Mouse (Mus musculus) forelimb bud, embryonic 11.5 days (tissue): Measurements from ENCODE around the gene Nop58.
A peak's percentile ranks its signal among the peaks of the same experiment; 100 is the strongest.
"Not testable (repeated sequence)": the region's sequence is repeated elsewhere in the genome, so short reads cannot be mapped to it uniquely, and the experiment has no call there.

ENCODE experiments used
- DNase-seq: peaks from one replicate; pipeline ENCODE4 v3.0.0-alpha.2; 2012; ENCODE audit warnings: low read depth, low spot score

Gene Nop58

DNA sequence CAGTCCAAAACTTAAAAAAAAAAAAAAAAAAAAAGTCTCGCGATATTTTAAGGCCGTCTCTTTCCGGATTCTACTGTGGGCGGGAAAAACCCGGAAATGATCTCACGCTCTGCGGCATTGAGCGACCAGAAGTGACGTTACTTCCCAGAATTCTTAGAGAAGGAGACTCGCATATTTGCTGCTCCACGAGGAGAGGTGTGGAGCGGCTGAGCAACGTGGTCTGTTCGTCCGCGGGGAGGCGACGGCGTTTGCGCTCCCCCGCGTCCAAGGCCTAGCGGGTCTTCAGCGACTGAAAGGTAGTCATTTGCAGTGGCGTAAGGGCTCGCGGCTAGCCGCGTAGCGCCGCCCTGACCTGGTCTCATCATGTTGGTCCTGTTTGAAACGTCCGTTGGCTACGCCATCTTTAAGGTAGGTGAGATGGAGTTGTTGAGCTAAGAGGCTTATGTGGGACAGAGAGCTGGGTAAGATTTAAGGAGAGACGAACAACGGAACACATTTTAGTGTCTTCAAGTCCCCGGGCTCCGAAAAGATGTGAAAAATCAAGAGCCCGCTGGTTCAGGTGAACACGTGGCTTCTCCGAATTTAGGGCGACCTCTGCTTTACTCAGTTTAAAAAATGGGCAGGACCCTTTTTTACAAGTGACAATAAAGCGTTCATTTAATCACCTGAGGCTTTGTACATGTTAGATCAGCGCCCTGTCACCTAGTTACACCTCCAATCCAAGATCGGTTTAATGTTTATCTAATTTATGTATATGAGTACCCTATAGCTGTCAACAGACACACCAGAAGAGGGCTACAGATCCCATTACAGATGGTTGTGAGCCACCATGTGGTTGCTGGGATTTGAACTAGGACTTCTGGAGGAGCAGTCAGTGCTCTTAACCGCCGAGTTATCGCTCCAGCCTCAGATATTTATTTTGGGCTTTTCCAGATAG is at the start of gene Nop58:
Gene Nop58 (plus strand): TSS at position 153 of the 937 bp plus-strand sequence.
- peak; percentile 97 for DNase-seq

DNA sequence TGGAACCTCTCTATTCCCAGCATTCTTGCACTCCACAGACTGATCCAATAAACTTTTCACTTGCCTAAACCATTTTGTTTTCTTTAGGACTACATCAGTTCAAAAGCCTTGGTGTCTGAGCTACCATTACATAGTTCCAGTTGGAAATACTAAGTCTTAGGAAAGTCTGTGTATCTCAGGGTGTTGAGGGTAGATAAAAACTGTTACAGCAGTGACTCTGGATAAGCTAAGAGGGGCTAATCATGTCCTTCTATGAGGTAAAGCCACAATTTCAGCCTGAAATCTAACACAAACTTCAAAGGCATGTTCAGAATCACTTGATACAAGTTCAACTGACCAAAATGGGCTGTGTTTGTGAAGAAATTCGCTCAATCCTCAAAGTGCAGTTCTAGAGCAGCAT is 48.4 kb upstream of the Nop58 start:
- no peak for DNase-seq

DNA sequence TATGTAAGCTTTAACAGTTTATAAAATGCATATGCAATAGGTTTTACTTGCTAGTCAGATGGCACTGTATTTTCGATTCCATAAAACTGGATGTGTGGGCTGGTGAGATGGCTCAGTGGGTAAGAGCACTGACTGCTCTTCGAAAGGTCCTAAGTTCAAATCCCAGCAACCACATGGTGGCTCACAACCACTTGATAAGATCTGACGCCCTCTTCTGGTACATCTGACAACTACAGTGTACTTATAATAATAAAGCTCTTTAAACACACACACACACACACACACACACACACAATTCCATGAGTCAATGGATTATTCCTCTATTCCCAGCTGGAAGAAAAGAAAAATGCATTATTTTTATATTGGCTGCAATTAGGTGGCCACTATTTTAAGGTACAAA is 46.4 kb upstream of the Nop58 start:
- no peak for DNase-seq

DNA sequence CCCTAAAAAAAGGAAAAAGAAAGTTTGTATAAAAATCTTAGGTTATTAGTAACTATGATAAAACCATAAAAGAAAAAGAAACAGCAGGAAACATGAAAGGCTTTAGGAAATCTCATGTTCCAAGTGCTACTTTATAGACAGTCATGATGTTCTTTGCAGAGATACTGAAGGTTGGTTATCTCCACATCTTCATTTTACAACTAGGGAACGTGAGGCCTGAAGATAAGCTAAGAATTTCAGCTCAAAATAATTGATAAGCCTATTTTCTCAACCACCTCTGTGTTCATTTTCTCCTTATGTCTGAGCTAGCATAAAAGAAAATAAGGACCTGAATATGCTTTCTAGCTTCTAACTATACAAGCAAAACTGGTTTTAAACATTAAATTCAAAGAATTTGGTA is 42.3 kb upstream of the Nop58 start:
- DNase-seq, result no peak

DNA sequence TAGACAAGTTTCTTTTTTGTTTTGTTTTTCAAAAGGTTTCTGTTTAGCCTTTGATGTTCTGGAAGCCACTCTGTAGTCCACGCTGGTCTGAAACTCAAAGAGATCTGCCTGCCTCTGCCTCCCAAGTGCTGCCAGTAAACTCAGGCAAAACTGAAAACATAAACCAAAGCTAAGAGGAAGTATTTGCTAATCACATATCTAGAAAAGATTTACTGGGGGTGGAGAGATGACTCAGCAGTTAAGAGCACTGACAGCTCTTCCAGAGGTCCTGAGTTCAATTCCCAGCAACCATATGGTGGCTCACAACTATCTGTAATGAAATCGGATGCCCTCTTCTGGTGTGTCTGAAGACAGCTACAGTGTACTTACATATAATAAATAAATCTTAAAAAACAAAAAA is 38.3 kb upstream of the Nop58 start:
- DNase-seq, result not testable (repeated sequence)

DNA sequence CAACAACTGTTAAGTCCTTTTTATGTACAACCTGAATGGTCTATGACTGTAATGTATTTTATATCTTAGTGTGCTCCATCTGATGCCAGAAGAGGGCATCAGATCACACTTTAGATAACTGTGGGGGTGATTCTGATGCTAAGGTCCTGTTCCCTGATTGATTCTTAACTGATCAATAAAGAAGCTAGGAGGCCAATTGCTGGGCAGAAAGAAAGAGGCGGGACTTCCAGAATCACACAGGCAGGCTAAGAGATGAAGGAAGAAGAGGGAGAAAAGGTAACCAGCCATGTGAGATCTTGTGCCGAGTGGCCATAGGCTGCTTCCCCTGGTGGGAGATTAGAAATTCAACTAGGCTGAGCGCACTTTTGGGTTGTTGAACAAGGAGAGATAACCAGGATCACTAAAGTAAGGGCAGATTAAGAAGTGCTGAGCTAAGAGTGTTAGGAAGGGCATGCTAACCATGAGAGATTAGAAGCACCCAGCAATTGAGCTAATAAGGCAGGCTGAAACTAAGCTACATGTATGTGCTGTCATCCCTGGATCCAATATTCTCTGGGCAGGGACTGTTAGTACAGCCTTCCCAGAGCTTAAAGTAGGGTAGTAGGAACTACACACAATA is 33.5 kb upstream of the Nop58 start:
- no peak for DNase-seq

DNA sequence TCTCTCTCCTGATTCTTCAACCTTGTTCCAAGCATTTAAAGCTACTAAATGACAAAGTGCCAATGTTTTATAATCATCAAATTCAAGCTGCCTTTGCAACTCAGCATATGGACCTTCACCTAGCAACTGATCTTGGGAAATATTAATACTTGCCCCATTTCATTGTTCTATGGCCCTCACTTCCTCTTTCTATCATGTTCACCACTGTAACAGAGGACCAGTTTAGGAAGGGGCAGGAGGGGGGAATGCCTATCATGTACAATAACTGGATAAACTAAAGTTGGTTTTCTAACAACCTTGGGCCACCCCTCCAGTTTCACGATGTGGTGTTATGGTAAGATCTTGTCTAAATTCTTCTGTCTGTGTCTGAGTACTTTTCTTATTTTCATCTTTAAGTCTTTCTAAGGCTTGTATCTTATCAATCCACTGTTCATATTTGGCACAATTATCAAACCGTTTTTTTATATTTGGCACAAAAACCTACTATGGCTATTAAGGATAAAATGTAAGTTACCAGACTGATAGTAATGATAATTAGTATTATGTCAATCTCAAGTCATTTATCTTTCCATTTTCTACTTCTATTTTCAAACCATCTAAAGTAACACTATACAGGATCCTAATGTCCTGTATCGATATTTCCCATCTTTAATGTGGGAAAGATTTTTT is 31.4 kb upstream of the Nop58 start:
- DNase-seq, result no peak

DNA sequence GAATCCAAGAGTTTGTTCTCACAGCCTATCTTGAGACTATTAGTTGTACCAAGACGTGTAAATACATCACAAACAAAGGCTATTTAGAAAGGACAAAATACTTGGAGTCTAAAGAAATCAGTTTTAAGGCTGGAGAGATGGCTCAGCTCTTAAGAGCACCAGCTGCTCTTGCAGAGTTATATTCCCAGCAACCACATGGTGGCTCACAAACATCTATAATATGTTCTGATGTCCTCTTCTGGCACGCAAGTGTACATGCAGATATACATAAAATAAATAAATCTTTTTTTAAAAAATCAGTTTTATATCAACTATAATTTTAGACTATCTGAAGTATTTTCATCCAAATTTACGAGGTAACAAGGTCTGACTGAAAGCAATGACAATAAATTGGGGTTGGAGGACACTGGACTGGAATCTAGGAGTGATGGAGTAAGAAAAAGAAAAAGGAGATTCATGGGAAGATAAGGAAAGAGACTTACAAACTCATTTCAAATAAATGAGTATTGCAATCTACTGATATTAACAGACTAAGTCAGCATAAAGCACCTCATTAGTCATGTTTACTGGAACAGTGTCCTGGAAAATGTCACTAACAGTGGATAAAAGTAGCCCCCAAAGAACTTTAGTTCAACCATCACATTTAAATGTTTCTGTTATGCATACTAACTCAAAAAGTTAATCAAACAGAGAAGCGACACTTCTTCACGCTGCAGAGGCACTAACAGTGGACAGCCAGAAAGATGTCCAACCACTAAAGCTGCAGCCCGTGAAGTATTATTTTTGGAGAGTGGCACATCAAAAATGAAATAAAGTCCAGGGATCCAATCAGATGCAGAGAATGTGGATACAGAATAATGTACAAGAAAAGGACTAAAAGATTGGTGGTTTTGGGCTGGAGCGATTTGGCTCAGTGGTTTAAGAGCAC is 28.3 kb upstream of the Nop58 start:
- no peak for DNase-seq

DNA sequence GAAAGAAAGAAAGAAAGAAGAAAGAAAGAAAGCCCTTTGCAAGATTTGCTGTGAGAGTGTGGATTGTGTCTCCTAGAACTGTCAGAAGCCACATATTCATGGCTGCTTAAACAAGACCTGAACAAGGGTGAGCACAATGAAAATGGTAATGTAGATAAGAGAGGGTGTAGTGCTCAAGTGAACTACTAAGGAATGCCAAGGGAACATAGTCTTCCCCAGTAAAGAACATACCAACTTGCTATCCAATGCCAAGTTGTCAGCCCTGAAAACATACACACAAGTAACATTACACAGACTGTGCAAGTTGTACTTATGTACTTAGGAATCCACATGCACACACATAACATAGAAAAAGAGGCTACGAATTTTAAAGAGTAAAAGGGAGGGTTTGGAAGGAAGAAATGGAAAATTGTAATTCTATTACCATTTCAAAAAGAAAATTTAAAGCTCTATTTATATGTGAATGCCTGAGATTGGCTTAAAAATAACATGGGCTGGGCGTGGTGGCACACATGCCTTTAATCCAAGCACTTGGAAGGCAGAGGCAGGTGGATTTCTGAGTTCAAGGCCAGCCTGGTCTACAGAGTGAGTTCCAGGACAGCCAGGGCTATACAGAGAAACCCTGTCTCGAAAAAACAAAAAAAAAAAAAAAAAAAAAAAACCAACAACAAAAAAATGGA is 21.2 kb upstream of the Nop58 start:
- DNase-seq, result no peak

DNA sequence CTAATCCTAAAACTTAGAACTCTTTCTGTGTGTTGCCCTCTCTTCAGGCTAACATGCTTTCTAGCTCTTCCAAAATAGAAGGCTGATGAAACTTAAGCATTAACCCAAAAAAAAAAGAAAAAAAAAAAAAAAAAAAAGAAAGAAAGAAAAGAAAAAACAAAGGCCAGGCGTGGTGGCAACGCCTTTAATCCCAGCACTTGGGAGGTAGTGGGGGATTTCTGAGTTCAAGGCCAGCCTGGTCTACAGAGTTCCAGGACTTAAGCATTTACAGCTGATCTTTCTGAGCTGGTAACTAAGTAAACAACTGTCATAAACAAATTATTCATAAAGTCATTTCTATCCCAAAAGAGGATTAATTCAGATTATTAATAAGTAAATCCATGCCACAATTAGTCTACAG is 15.9 kb upstream of the Nop58 start:
- no peak for DNase-seq

DNA sequence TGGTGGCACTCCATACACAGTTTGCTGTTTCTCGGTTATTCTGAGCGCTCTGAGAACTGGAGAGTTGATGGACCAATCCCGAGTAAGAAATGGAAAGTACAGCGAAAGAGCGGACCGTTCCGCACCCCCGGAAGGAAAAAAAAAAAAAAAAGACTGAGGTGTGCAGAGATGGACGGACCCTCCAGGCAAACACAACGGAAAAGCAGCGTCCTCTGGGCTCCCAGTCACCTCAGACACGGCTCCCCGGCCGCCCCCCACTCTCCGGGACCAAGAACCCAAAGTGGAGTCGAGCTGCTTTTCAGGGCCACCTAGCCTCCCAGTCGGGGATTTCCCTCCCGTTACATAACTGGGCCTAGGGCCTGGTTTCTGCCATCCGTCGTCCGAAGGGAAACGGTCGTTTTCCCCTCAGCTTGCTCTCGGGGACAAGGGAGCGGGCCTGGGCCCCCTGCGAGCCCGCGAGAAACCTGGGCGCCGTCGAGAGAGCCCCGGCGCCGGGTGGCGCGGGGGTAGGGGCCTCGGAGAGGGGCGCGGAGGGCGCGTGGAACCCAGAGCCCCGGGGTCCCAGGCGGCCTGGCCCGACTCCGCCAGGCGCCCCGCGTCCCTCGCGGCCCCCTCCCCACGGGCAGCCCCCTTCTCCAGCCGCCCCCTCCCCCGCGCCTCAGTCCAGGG is 14.7 kb upstream of the Nop58 start:
- DNase-seq, result peak; percentile 26

DNA sequence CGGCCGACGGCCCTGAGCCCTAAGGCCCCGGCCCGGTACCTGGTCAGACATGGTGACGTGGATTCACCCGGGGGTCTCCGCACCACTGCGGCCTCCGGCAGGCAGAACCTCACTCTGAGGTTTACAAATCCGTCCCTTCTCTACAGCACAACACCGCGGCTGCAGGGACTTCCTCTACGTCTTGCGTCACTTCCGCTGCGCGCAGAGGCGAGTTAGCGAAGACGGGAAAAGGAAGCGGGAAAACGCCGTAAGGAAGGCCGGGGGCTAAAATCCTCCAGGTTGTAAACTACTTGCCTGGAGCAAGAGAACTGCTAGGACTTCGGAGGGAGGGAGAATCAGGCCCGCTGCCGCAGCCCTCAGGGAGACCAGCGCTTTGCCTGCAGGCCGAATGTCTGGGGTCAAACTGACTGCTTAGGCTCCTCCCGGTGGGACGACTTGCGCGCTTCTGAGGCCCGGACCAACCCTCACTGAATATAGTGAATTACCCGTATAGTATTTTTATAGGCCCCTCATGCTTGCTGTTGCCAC is 14.1 kb upstream of the Nop58 start, which contains the start of gene Sumo1:
Gene Sumo1 (minus strand): TSS at position 194 of the 528 bp plus-strand sequence.
- DNase-seq, result peak; percentile 93

DNA sequence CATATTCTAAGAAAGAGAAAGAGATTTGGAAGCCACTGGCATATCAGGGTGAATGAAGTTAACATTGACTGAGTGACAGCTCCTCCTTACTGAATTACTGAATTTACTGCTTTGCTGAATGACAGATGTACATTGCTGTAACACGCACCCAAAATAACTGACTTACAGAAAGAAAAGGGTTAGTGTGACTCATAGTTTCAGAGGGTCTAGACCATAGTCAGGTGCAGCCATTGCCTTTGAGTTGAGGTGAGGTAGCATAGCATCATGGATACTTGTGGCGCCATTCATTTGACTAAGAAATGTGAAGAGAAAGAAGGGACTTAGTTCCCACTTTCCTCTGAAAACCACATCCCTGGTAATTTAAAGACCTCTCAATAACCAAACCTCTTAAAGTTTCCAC is 11.1 kb upstream of the Nop58 start:
- no peak for DNase-seq

DNA sequence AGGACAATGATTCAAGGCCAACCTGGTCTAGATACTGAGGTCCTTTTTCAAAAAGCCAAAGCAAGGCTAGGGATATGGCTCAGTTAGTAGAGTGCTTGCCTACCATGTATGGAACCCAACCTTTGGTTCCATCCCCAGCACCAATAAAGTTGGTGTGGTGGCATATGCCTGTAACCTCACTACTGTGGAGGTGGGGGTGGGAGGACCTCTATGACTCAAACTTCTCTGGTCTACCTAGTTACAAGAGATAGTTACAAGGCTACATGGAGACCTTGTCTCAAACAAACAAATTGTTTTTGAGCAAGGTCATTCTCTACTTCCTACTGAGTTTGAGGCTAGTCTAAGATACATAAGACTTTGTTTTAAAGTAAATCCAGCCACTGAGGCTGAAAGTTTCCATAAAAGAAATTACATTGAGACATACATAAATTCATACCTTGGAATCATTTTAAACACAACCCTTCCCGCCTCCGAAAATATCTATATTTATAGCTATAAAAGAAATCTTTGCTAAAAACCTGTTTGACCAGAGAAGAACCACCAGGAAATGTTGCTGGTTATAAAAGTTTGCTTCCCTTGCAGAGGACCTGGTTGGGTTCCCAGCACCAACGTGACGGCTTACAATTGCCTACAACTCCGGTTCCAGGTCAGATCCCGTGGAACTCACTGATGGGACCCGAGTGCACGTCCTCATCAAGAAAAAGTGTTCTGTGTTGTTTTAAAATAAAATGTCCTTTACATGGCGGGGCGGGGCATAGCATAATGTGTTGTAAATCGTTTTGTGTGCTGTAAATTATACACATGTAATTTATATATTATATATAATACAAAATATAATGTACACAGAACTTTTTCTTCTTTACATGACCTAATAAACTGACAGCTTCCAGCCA is 599 bp upstream of the Nop58 start:
- peak; percentile 16 for DNase-seq

DNA sequence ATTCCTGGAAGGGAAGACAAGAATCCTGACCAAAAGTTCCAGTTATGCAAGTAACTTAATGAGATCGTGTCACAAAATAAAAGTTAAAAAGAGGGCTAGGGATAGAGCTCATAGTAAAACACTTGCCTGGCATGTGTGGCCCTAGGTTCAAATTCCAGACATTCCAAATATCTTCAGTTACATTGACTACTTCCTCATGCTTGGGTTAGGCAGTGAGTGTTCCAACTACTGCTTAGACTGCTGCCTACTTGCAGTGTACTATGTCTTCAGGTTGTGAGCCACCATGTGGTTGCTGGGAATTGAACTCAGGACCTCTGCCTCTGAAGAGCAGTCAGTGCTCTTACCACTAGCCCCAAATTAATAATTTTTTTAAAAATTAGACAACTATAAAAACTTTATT is 2.7 kb downstream of the Nop58 start:
- DNase-seq, result no peak

DNA sequence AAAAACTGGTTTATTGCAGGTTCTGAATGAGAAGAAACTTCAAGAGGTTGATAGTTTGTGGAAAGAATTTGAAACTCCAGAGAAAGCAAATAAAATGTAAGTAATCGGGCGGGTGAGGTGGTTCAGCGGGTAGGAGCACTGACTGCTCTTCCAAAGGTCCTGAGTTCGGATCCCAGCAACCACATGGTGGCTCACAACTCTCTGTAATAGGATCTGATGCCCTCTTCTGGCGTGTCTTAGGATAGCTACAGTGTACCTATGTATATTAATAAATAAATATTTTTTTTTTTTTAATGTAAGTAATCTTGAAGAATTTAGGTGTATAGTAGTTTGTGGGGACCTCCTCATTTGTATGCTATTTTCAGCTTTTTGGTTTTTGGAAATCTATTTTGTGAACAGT is 5.7 kb downstream of the Nop58 start:
- no peak for DNase-seq

DNA sequence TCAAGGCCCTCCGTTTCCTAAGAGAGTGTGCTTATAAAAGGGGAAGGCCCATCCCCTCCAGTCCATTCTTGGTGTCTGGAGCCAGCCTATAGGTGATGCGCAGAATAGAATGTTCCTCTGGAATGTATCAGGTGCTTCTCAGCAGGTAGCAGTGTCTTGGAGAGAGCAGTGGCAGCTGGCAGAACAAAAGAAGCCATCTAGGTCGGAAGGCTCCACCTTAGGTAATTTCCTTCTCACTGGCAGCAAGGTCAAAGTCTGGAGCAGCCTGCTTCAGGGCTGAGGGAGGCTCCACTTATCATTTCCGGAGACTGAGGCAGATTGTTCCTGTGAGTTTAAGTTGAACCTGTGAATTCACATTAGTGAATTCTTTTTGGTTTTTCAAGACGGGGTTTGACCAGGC is 13.0 kb downstream of the Nop58 start:
- no peak for DNase-seq

DNA sequence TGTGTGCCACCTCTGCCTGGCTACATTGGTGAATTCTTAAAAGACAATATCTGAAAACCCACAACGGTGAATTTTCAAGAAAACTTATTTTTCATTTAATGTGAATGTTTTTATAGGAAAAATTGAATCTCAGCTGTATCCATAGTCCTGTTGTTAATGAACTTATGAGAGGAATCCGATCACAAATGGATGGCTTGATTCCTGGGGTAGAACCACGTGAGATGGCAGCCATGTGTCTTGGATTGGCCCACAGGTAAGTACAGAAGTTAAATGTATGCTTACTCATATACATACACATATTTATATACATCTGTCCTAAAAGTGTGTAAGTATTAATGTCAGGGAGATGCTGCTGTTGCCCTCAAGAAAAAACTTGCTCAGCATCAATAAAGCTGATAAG is 13.4 kb downstream of the Nop58 start:
- DNase-seq, result no peak

DNA sequence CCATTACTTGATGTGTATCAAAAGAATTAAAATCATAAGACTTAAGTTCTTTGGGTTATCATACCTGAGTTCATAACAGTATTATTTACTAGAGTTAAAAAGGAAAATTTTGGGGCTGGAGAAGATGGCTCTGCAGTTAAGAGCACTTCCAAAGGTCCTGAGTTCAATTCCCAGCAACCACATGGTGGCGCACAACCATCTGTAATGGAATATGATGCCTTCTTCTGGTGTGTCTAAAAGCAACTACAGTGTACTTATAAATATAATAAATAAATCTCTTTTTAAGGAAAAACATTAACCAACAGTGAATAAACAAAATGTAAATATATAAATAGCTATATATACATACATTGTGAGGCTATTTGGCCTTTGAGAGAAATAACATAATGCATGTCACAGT is 17.0 kb downstream of the Nop58 start:
- DNase-seq, result no peak
